Comparison of ENCODE assay signal across 8 mouse cellular contexts in genomic region chr16:96151551-96151950, GRCm38 (mm10). TPM values are rescaled to one million over a fixed set of nuclear protein-coding genes. Genes with fewer than 3 reads are reported as not detected.
A peak's percentile ranks its signal among the peaks of the same experiment; 100 is the strongest.
DNase-seq lines count a peak whose midpoint lies in the region; ATAC-seq and TF ChIP-seq lines count a peak whose summit lies in the region.

No protein-coding gene starts in this region.

- 25% methylated on average over 9 of the region's 9 CpGs for WGBS in embryonic facial prominence, embryonic 11.5 days
- WGBS in heart, embryonic 10.5 days: 18% methylated on average over 9 of the region's 9 CpGs
- 24% methylated on average over 9 of the region's 9 CpGs for WGBS in liver, embryonic 14.5 days (ENCODE audit: insufficient replicate concordance)
- WGBS in neural tube, embryonic 13.5 days: 26% methylated on average over 9 of the region's 9 CpGs

- peak; percentile 95 for TF ChIP-seq CTCF in liver, embryonic 14.5 days (IDR thresholded peaks at IDR 0.05; ENCODE audit: low read depth)
- TF ChIP-seq CTCF in testis, adult 2 months (IDR thresholded peaks at IDR 0.05; ENCODE audit: control insufficient read depth, insufficient read depth, insufficient replicate concordance, low read depth, low read length): peak; percentile 75; the same call in 1 of the 2 replicates

- DNase-seq in A20 (ENCODE audit: low read depth, low spot score): peak; percentile 69
- DNase-seq in adrenal gland, adult 2 months: peak; percentile 76
- peak; percentile 82 for DNase-seq in embryonic facial prominence, embryonic 11.5 days (ENCODE audit: low spot score)
- DNase-seq in heart, embryonic 10.5 days (ENCODE audit: low spot score): peak; percentile 92
- DNase-seq in kidney, adult 9 months: peak; percentile 67
- no peak for DNase-seq in liver, embryonic 14.5 days (ENCODE audit: low read depth in 3 of 3, low spot score in 3 of 3)

- H3K4me3 ChIP-seq in embryonic facial prominence, embryonic 11.5 days (ENCODE audit: low read depth, low read length): no peak overlapping the region
- H3K4me3 ChIP-seq in heart, embryonic 10.5 days: no peak overlapping the region
- H3K4me3 ChIP-seq in liver, embryonic 14.5 days (ENCODE audit: insufficient read depth in 1 of 2, low read depth in 2 of 2, low read length in 2 of 2): no peak overlapping the region
- H3K4me3 ChIP-seq in neural tube, embryonic 13.5 days: no peak overlapping the region
- H3K4me3 ChIP-seq in testis, adult 2 months (ENCODE audit: control insufficient read depth, low read depth, low read length): no peak overlapping the region

- no peak overlapping the region for H3K9ac ChIP-seq in embryonic facial prominence, embryonic 11.5 days (replicated peaks; ENCODE audit: low read length)
- H3K9ac ChIP-seq in liver, embryonic 14.5 days (replicated peaks): no peak overlapping the region
- 0 out of 2 replicates have a peak overlapping the region, but pooled peaks have one; percentile 17 for H3K9ac ChIP-seq in neural tube, embryonic 13.5 days

- no peaks in the 10 kb centered on the region for H3K27me3 ChIP-seq in embryonic facial prominence, embryonic 11.5 days (ENCODE audit: control insufficient read depth, insufficient read depth, low read length)
- no peaks in the 10 kb centered on the region for H3K27me3 ChIP-seq in heart, embryonic 10.5 days (ENCODE audit: insufficient read depth, poor library complexity, severe bottlenecking)
- no peaks in the 10 kb centered on the region for H3K27me3 ChIP-seq in liver, embryonic 14.5 days (ENCODE audit: control insufficient read depth, insufficient read depth, low read length)
- no peaks in the 10 kb centered on the region for H3K27me3 ChIP-seq in neural tube, embryonic 13.5 days
- H3K27me3 ChIP-seq in testis, adult 2 months (ENCODE audit: control insufficient read depth, insufficient read depth, low read length): no peaks in the 10 kb centered on the region

- H3K36me3 ChIP-seq in embryonic facial prominence, embryonic 11.5 days (replicated peaks; ENCODE audit: control insufficient read depth, insufficient read depth, low read depth, low read length): no peaks in the 10 kb centered on the region
- H3K36me3 ChIP-seq in heart, embryonic 10.5 days: peaks cover 32% of the 10 kb centered on the region
- H3K36me3 ChIP-seq in liver, embryonic 14.5 days (replicated peaks; ENCODE audit: control insufficient read depth, insufficient read depth, low read depth): no peaks in the 10 kb centered on the region
- H3K36me3 ChIP-seq in neural tube, embryonic 13.5 days: peaks cover 35% of the 10 kb centered on the region
- H3K36me3 ChIP-seq in testis, adult 2 months (ENCODE audit: control insufficient read depth, insufficient read depth, low read length): no peaks in the 10 kb centered on the region; the same call in none of the 2 replicates

- H3K4me1 ChIP-seq in embryonic facial prominence, embryonic 11.5 days (ENCODE audit: control insufficient read depth, insufficient read depth, low read length): no peaks in the 10 kb centered on the region
- peaks cover 49% of the 10 kb centered on the region for H3K4me1 ChIP-seq in heart, embryonic 10.5 days
- H3K4me1 ChIP-seq in liver, embryonic 14.5 days (replicated peaks; ENCODE audit: control insufficient read depth in 2 of 2, insufficient read depth in 2 of 2, low read length in 1 of 2): 0 out of 4 replicates have a peak, but pooled peaks cover 0 to 4% of the 10 kb centered on the region in 2 experiments
- peaks cover 13% of the 10 kb centered on the region for H3K4me1 ChIP-seq in neural tube, embryonic 13.5 days (replicated peaks)
- no peaks in the 10 kb centered on the region for H3K4me1 ChIP-seq in testis, adult 2 months (ENCODE audit: control insufficient read depth, insufficient read depth, low read length)

- TF ChIP-seq POLR2A in testis, adult 2 months (IDR thresholded peaks at IDR 0.05; ENCODE audit: control insufficient read depth, low read depth, low read length): no peak

- H3K27ac ChIP-seq in embryonic facial prominence, embryonic 11.5 days (replicated peaks; ENCODE audit: low read depth, low read length): no peak overlapping the region
- H3K27ac ChIP-seq in heart, embryonic 10.5 days: peak overlapping the region; percentile 65
- no peak overlapping the region for H3K27ac ChIP-seq in liver, embryonic 14.5 days
- H3K27ac ChIP-seq in neural tube, embryonic 13.5 days (replicated peaks): no peak overlapping the region
- H3K27ac ChIP-seq in testis, adult 2 months (ENCODE audit: control insufficient read depth, insufficient read depth, low read depth, low read length): no peak overlapping the region

- TF ChIP-seq EP300 in liver, embryonic 14.5 days (IDR thresholded peaks at IDR 0.05; ENCODE audit: low read depth): no peak

- no peak overlapping the region for H3K4me2 ChIP-seq in embryonic facial prominence, embryonic 11.5 days (ENCODE audit: low read depth, low read length)
- no peak overlapping the region for H3K4me2 ChIP-seq in liver, embryonic 14.5 days (ENCODE audit: low read depth)
- H3K4me2 ChIP-seq in neural tube, embryonic 13.5 days: no peak overlapping the region

- no peaks in the 10 kb centered on the region for H3K9me3 ChIP-seq in embryonic facial prominence, embryonic 11.5 days (replicated peaks; ENCODE audit: control insufficient read depth, low read length)
- H3K9me3 ChIP-seq in heart, embryonic 10.5 days: no peaks in the 10 kb centered on the region
- no peaks in the 10 kb centered on the region for H3K9me3 ChIP-seq in liver, embryonic 14.5 days (ENCODE audit: control insufficient read depth, low read length)
- H3K9me3 ChIP-seq in neural tube, embryonic 13.5 days: no peaks in the 10 kb centered on the region

- no peak for ATAC-seq in embryonic facial prominence, embryonic 11.5 days (replicated peaks; ENCODE audit: insufficient number of reproducible peaks, low FRiP score, low TSS enrichment, low read depth)
- peak; percentile 35; the same call in 1 of the 2 replicates for ATAC-seq in liver, embryonic 14.5 days (ENCODE audit: insufficient read depth)
- ATAC-seq in neural tube, embryonic 13.5 days (ENCODE audit: low read depth): peak; percentile 36; the same call in 1 of the 2 replicates

RNA-seq across cellular contexts. Expression of gene Wrb, which starts 6.3 kb away (rescaled TPM):
- total RNA-seq in adrenal gland, adult 2 months (2021): 10 to 100 TPM; 23.4 to 45.2 TPM
- 50.0 and 84.1 TPM in 2 replicates for polyA plus RNA-seq in adrenal gland, adult 2 months (2012; rRNA removed)
- polyA plus RNA-seq in embryonic facial prominence, embryonic 11.5 days (2014; fragmentation: Nextera tagmentation; extraction: Ambion mirVana): 87.5 and 91.6 TPM in 2 replicates
- polyA plus RNA-seq in heart, embryonic 10.5 days (2016; fragmentation: Nextera tagmentation; extraction: Ambion mirVana): 94.3 and 111 TPM in 2 replicates
- polyA plus RNA-seq in liver, embryonic 14.5 days (2012; rRNA removed): 4.3 and 7.3 TPM in 2 replicates
- polyA plus RNA-seq in liver, embryonic 14.5 days (2014; fragmentation: Nextera tagmentation; extraction: Ambion mirVana): 13.3 and 13.6 TPM in 2 replicates
- polyA plus RNA-seq in neural tube, embryonic 13.5 days (2015; fragmentation: Nextera tagmentation; extraction: Ambion mirVana): 157 and 162 TPM in 2 replicates
- 34.6 and 37.3 TPM in 2 replicates for polyA plus RNA-seq in testis, adult 2 months (2012; rRNA removed)

RNA-seq across cellular contexts. Expression of gene Hmgn1, which starts 24.0 kb away (rescaled TPM):
- total RNA-seq in adrenal gland, adult 2 months (2021): 100 to 1,000 TPM; 215 to 238 TPM
- 12.9 and 14.9 TPM in 2 replicates for polyA plus RNA-seq in adrenal gland, adult 2 months (2012; rRNA removed)
- polyA plus RNA-seq in embryonic facial prominence, embryonic 11.5 days (2014; fragmentation: Nextera tagmentation; extraction: Ambion mirVana): 1,073 and 1,266 TPM in 2 replicates
- 554 and 714 TPM in 2 replicates for polyA plus RNA-seq in heart, embryonic 10.5 days (2016; fragmentation: Nextera tagmentation; extraction: Ambion mirVana)
- 35.6 and 58.7 TPM in 2 replicates for polyA plus RNA-seq in liver, embryonic 14.5 days (2012; rRNA removed)
- polyA plus RNA-seq in liver, embryonic 14.5 days (2014; fragmentation: Nextera tagmentation; extraction: Ambion mirVana): 120 and 122 TPM in 2 replicates
- polyA plus RNA-seq in neural tube, embryonic 13.5 days (2015; fragmentation: Nextera tagmentation; extraction: Ambion mirVana): 441 and 519 TPM in 2 replicates
- 16.3 and 17.3 TPM in 2 replicates for polyA plus RNA-seq in testis, adult 2 months (2012; rRNA removed)

RNA-seq across cellular contexts. Expression of gene Lca5l, which starts 40.5 kb away (rescaled TPM):
- 1 to 10 TPM; 1.2 to 3.0 TPM for total RNA-seq in adrenal gland, adult 2 months (2021)
- polyA plus RNA-seq in adrenal gland, adult 2 months (2012; rRNA removed): 0.86 and 1.0 TPM in 2 replicates
- 1.1 and 1.5 TPM in 2 replicates for polyA plus RNA-seq in embryonic facial prominence, embryonic 11.5 days (2014; fragmentation: Nextera tagmentation; extraction: Ambion mirVana)
- polyA plus RNA-seq in heart, embryonic 10.5 days (2016; fragmentation: Nextera tagmentation; extraction: Ambion mirVana): 1.3 TPM in 2 replicates
- polyA plus RNA-seq in liver, embryonic 14.5 days (2012; rRNA removed): 0.03 and 0.04 TPM in 2 replicates
- not detected in 2 replicates for polyA plus RNA-seq in liver, embryonic 14.5 days (2014; fragmentation: Nextera tagmentation; extraction: Ambion mirVana)
- polyA plus RNA-seq in neural tube, embryonic 13.5 days (2015; fragmentation: Nextera tagmentation; extraction: Ambion mirVana): 1.6 TPM in 2 replicates
- 40.3 and 41.7 TPM in 2 replicates for polyA plus RNA-seq in testis, adult 2 months (2012; rRNA removed)

RNA-seq across cellular contexts. Expression of gene Sh3bgr, which starts 48.7 kb away (rescaled TPM):
- 10 to 100 TPM; 25.1 to 30.0 TPM for total RNA-seq in adrenal gland, adult 2 months (2021)
- polyA plus RNA-seq in adrenal gland, adult 2 months (2012; rRNA removed): 2.4 and 3.3 TPM in 2 replicates
- polyA plus RNA-seq in embryonic facial prominence, embryonic 11.5 days (2014; fragmentation: Nextera tagmentation; extraction: Ambion mirVana): 1.4 and 3.5 TPM in 2 replicates
- polyA plus RNA-seq in heart, embryonic 10.5 days (2016; fragmentation: Nextera tagmentation; extraction: Ambion mirVana): 465 and 713 TPM in 2 replicates
- 0.12 and 0.30 TPM in 2 replicates for polyA plus RNA-seq in liver, embryonic 14.5 days (2012; rRNA removed)
- polyA plus RNA-seq in liver, embryonic 14.5 days (2014; fragmentation: Nextera tagmentation; extraction: Ambion mirVana): 0.28 and 0.29 TPM in 2 replicates
- polyA plus RNA-seq in neural tube, embryonic 13.5 days (2015; fragmentation: Nextera tagmentation; extraction: Ambion mirVana): 3.0 and 4.6 TPM in 2 replicates
- 1.8 and 3.4 TPM in 2 replicates for polyA plus RNA-seq in testis, adult 2 months (2012; rRNA removed)

Comparison
In these comparisons a context has a peak if more than half of its experiments do, and no peak if none do; other contexts are left out.
1. DNase-seq: peak in A20 (single experiment), adrenal gland, adult 2 months (single experiment), embryonic facial prominence, embryonic 11.5 days (single experiment), heart, embryonic 10.5 days (single experiment) and kidney, adult 9 months (single experiment); none in liver, embryonic 14.5 days (0 of 3).
2. RNA of gene Lca5l, which starts 40.5 kb away (polyA plus RNA-seq): 40.3 to 41.7 TPM in testis, adult 2 months; 1.6 TPM in neural tube, embryonic 13.5 days, 1.3 TPM in heart, embryonic 10.5 days, 1.1 to 1.5 TPM in embryonic facial prominence, embryonic 11.5 days, 0.86 to 1.0 TPM in adrenal gland, adult 2 months and 0.03 to 0.04 TPM in liver, embryonic 14.5 days; every median in the first group is over 10 times any median in the second.